Mouse (Mus musculus): ENCODE data around the gene Gm10645. TPM values are rescaled to one million over a fixed set of nuclear protein-coding genes. Genes with fewer than 3 reads are reported as not detected.

The Gm10645 gene
- total RNA-seq, 2 experiments from 2014 or later, result 0.36 to 0.43 TPM

- DNase-seq, result no peak
Measured at GRCm38 (mm10) chr8:83169127-83169526, 3.2 kb upstream of the Gm10645 start.

- DNase-seq, result no peak
Measured at GRCm38 (mm10) chr8:83167932-83168331, 2.0 kb upstream of the Gm10645 start.

- peak; percentile 72 to 82 for DNase-seq
Measured at GRCm38 (mm10) chr8:83165235-83165930, 587 bp downstream of the Gm10645 start, which contains the start of gene Tbc1d9. Gene Tbc1d9, plus strand, starts transcription at chr8:83165352.

GRCm38 (mm10) chr8:83160613-83161012, 5.4 kb downstream of the Gm10645 start:
- no peak for DNase-seq

GRCm38 (mm10) chr8:83159615-83160014, 6.4 kb downstream of the Gm10645 start:
- no peak for DNase-seq

GRCm38 (mm10) chr8:83158971-83159370, 7.0 kb downstream of the Gm10645 start:
- DNase-seq, result no peak

- DNase-seq, result no peak
Measured at GRCm38 (mm10) chr8:83155110-83155509, 10.9 kb downstream of the Gm10645 start.

- no peak for DNase-seq
Measured at GRCm38 (mm10) chr8:83152470-83152869, 13.5 kb downstream of the Gm10645 start.

- no peak for DNase-seq
Measured at GRCm38 (mm10) chr8:83152055-83152454, 13.9 kb downstream of the Gm10645 start.

- no peak for DNase-seq
Measured at GRCm38 (mm10) chr8:83149124-83149523, 16.8 kb downstream of the Gm10645 start.

GRCm38 (mm10) chr8:83145421-83145820, 20.5 kb downstream of the Gm10645 start:
- DNase-seq, result no peak

GRCm38 (mm10) chr8:83144601-83145000, 21.4 kb downstream of the Gm10645 start:
- DNase-seq, result no peak

- no peak for DNase-seq
Measured at GRCm38 (mm10) chr8:83141358-83141757, 24.6 kb downstream of the Gm10645 start.

GRCm38 (mm10) chr8:83140701-83141111, 25.3 kb downstream of the Gm10645 start:
- DNase-seq, result no peak

- no peak for DNase-seq
Measured at GRCm38 (mm10) chr8:83140068-83140467, 25.9 kb downstream of the Gm10645 start.

- peak; percentile 9 to 57 for DNase-seq
Measured at GRCm38 (mm10) chr8:83135086-83135485, 30.9 kb downstream of the Gm10645 start.

Other genes with a start within 250 kb of the Gm10645 start
- 10 to 100 TPM in 1 of 2 experiments, 1 to 10 TPM in 1; 5.9 to 10.5 TPM for gene Tbc1d9, start 818 bp downstream of the Gm10645 start, total RNA-seq (2021)
- 100 to 1,000 TPM; 518 to 847 TPM for gene Ucp1, start 124.2 kb upstream of the Gm10645 start, total RNA-seq (2021)
- 10 to 100 TPM; 22.4 to 25.4 TPM for gene Elmod2, start 166.3 kb upstream of the Gm10645 start, total RNA-seq (2021)
- gene Mgat4d, start 182.3 kb upstream of the Gm10645 start, total RNA-seq (2021), result not detected
- under 1 TPM in 1 of 2 experiments, not detected in 1; 0.13 TPM for gene Clgn, start 223.7 kb upstream of the Gm10645 start, total RNA-seq (2021)

All from adrenal gland, postnatal 36 days (tissue).